Mouse (Mus musculus) urinary bladder, postnatal 4 days (tissue): ENCODE data around the gene Crybb3.
"Not testable (repeated sequence)": the region's sequence is repeated elsewhere in the genome, so short reads cannot be mapped to it uniquely, and the experiment has no call there.

Experiments
- DNase-seq, 2 experiments: peaks; one replicate each; pipeline ENCODE4 v3.0.0; 2021 to 2022; ENCODE audit warnings: low spot score in 2 of 2

Gene Crybb3

DNA sequence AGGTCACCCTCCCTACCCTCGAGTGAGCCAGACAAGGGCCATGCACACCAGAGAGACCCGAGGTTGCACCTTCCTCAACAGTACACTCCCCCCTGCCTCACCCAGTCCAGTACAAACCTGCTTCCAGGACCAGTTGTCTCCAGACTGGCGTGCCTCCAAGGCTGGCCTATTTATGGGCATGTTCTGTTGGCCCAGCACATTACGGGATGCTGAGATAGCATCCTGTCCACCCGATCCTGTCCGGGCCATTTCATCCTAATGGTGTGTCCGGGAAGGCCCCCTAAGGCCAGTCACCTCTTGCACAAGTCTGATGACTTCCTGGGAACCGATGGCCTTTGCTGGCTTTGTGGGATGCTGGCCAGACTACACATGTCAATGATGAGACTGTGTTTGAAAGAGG is at the start of gene Crybb3:
Gene Crybb3 (minus strand): TSS at position 146 of the 400 bp plus-strand sequence.
- no peak for DNase-seq

DNA sequence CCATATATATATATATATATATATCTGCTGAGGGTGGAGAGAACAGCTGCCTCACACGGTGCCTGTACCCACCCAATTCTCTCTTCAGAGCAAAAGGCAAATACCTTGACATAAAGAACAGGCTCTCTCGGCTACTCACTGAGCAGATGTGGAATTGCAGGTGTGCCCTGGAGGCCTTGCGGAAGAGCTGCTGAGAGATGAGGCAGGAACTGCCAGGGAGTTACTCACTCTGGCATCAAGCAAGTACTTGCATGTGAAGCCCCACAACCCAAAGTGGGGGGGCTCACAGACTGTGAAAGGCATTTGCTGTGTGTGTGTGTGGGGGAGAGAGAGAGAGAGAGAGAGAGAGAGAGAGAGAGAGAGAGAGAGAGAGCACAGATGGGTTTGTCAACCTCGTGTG is 47.0 kb upstream of the Crybb3 start:
- no peak for DNase-seq

DNA sequence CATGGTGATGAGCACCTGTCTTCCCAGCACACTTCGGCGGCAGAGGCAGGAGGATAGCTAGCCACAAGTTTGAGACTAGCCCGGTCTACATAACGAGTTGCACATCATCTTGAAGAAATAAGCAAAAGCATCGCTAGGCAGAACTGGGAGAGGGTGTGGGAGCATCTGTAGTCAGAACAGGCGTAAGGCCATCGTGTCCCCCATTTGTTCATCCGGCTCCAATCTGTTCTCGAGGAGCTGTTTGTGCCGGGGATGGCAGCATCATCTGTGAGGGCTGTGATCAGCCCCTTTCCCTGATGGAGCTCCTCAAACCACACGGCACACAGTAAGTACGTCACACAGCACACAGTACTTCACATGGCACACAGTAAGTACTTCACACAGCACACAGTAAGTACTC is 45.1 kb upstream of the Crybb3 start:
- no peak for DNase-seq

DNA sequence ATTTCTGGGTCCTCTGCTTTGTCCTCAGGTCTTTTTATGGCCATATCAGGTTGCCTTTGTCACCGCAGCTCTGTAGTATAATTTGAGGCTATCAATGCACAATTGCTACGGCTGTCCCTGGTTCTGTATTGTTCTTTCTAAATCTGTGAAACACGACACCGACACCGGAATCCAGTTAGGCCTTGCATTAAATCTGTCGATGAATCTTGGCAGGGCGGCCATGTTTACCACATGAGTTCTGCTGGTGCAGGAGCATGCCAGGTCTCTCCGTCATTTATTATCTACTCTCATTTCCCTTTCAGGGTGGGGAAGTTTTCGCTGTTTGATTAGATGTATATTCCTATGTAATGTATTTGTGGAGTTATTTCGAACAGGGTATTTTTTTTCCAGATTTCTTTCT is 42.3 kb upstream of the Crybb3 start:
- DNase-seq: no peak

- no peak for DNase-seq
Measured at GRCm38 (mm10) chr5:113122326-113123054, 41.1 kb upstream of the Crybb3 start.

GRCm38 (mm10) chr5:113121591-113121875 is 40.1 kb upstream of the Crybb3 start:
- no peak for DNase-seq

DNA sequence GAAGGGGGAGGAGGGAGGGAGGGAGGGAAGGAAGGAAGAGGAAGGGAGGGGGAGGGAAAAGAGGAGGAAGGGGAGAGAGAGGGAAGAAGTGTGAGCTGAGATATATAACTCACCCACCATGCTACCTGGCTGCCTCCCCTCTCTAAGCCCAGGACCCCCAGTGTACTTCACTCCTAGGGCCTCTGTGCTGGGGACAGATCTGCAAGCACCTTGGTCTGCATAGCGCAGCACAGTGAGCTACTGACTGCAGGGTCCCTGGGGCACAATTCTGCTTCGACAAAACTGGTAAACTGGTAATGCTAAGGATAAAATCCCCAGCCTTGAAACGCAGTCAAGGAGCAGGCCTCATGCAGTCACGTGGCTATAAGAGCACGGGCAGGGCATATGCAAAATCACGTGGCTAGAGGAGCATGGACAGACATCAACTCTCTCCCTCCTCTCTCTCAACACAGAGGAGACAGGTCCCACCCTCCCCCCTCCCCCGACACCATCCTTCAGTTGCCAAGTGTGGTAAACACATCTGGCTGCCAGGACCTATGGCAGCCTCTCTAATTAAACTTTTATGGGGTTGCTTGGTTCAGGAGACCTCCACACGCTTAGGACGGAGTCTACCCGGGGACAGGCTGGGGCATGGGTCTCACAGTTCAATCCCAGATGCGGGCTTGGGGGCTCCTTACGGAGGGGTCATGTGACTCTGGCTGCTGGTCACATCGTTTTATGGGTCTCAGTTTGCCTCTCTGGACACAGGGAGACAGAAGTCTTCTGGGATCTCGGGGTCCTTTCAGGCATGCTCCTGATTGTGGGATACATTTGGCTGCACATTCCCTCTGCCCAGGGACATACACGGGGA is 39.6 kb upstream of the Crybb3 start:
- no peak for DNase-seq

DNA sequence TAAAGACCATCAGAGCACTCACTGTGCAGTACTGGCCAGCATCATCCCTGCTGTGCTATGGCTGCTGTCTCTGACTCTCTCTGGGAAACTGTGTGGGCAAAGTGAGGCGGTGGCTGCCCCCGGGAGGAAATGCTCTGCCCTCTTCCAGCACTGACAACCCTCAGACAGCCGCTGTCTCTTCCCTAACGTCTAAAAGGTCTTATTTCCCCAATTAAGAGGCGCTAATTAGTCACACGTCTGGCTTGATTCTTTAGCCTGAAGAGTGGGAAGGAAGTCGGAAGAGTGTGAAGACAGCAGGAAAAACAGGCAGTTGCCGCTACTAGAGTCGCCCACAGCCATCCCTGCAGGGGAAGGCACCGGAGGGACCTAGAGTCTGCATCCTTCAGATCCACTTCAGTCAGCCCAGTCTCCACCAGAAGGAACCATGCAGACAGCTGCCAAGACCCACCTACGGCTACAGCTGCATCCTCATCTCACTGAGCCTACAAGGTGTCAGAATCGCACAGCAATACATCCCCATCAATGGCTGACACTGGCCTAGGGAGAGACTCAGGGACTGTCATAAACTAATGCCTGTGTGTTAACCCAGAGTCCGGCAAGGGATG is 38.6 kb upstream of the Crybb3 start:
- no peak for DNase-seq

DNA sequence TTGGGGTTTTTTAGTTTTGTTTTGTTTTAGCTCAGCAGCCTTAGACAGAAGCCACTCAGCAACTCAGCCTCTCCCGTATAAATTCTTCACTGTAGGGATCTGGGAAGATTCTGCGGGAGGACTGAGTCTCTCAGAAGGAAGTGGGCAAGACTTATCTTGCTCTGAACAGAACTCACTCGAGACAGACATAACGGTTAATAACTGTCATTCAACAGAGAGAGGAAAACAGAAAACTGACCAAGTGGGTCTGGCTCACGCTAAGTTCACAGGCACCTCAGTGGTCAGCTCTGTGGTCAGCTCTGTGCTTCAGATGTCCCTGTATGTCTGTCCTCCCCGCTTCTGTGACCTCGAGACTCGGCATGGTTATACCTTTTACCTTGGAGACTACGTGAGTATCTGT is 37.9 kb upstream of the Crybb3 start:
- no peak for DNase-seq

DNA sequence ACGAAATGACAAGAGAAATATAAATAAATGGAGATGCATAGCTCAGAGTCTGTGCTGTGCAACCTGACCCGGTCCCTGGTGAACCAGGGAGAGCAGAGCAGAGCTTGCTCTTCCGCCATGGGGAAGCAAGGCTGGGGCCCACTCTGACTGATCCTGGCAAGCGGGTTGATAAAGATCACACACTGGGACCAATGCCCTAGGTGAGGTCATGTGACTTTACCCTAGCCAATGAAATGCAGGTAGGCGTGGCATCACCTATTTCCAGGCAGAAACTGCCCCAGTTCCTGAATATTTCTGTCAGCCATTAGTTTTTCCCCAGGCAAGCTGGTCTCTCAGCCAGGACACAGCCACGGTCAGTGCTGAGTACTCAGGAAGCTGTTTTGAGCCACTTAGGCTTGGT is 37.3 kb upstream of the Crybb3 start:
- no peak for DNase-seq

DNA sequence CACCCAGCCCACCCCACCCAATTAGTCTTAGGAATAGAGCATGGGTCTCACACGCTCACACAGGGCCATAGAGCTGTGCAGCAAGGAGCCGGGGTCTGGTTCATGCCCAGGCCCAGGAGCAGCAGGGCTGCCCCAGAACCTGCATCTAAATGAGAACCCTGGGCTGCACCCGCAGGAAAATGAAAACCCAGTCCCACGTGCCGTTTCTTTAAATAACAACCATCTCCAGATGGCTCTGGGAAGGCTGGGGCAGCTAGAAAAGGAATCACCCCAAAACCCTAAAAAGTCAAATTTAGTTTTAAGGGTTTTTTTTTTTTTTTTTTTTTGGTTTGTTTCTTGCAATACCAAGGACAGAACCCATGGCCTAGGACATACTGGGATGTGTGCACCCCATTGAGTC is 36.0 kb upstream of the Crybb3 start:
- no peak for DNase-seq

- DNase-seq: no peak
Measured at GRCm38 (mm10) chr5:113115896-113116295, 34.5 kb upstream of the Crybb3 start.

DNA sequence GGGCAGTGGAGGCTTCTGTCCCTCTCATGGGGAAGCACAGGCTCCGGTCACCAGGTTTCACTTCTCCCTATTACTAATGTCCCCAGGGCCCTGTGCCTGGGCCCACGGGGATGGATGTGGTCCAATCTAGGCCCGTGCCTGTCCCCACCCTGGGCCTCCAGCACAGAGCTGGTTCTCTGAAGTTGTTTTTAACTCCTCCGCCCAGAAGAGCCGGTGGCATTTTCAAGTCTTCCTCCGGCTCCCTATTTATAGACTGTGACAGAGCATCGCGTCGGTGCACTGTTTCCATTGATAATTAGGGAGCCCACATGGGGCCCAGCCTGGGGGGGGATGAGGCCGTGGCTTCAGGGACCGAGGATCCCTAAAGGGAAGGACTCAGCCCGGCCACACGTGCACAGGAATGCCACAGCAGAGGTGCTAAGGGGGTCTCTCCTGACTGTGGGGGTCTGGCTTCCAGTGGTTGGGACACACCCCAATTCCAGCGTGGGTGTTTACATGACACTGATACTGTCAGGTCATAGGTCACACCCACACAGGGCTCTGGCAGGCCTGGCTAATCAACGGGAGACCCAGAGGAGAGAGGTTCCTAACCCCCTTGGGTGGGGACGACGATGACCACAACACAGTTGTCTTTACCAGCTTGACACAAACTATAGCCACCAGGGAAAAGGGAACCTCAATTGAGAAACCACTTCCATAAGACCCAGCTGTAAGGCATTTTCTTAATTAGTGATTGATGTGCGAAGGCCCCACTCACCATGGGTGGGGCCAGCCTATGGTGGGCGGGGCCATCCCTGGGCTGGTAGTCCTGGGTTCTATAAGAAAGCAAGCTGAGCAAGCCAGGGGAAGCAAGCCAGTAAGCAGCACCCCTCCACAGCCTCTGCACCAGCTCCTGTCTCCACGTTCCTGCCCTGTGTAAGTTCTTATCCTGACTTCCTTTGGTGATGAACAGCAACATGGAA is 33.2 kb upstream of the Crybb3 start:
- no peak for DNase-seq

GRCm38 (mm10) chr5:113113120-113113519 is 31.7 kb upstream of the Crybb3 start:
- DNase-seq: no peak

- no peak for DNase-seq
Measured at GRCm38 (mm10) chr5:113111336-113111735, 30.0 kb upstream of the Crybb3 start.

DNA sequence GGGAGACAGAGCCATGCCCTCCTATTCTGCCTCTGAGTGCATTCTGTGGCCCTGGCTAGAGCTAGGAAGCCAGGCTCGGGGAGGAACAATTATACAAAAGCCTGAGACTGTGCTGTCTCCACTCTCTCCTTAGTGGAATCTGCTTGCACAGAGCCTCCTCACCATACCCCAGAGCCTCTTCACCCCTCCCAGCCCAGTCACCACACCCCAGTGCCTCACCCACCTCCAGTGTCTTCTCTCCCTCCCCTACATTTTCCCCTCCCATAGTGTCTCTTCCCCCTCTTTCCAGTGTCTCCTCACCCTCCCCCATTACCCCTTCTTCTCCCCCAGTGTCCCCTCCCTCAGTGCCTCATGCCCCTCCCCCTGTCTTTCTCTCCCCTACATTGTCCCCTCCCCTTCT is 29.5 kb upstream of the Crybb3 start:
- no peak for DNase-seq

DNA sequence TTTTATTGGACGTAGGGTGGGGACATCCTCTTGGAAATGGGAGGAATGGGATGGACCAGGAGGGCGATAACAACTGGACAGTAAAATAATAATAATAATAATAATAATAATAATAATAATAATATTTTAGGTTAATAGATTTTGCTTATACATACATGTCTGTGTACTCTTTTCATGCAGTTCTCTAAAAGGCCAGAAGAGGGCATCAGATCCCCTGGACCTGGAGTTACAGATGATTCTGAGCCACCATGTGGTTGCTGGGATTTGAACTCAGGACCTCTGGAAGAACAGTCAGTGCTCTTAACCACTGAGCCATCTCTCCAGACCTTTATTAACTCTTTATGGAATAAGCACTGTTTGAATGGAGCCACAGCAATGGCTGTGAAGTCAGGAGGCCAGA is 28.3 kb upstream of the Crybb3 start:
- DNase-seq: not testable (repeated sequence)

DNA sequence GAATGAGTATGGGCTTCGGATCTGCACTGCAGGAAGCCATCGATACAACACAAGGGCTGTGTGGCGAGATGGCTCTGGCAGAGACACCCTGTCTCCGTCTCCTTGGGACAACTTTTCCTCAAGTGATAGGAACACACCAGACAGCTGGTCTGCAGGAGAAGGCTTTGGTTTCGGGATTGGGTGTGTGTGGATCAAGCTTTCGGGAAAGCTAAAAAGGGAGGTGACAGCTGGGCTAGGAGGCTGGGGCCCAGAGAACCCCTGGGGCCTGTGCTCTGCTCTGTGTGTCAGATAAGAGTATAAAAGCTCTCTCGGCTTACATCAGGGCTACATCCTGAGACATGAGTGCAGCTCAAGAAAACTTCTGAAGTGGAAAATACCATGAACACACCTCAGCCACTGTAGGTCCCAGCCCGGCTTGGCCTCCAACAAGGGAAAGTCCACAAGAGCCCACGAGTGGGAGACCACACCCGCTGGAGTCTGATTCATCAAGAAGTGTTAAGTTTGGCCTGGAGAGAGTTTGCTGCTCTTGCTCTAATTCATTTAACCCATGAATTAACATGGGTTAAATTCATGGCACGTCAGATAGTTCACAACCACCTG is 26.9 kb upstream of the Crybb3 start:
- DNase-seq: no peak

DNA sequence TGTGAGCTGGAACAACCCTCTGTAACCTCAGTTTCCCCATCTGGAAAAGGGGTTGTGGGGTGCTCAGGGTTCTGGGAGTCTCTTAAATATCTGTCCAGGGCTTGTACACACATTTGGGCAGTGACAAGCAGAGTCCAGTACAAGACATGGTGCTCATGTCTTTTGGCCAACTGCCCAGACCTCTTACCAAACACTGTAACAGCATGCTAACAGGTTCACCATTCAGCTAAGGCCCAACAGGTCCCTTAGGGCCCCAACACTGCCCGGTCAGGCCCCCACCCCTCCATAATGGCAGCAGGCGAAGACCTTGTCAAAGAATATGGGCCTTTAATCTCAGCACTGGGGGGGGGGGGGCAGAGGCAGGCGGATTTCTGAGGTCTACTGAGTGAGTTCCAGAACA is 26.3 kb upstream of the Crybb3 start:
- DNase-seq: no peak

DNA sequence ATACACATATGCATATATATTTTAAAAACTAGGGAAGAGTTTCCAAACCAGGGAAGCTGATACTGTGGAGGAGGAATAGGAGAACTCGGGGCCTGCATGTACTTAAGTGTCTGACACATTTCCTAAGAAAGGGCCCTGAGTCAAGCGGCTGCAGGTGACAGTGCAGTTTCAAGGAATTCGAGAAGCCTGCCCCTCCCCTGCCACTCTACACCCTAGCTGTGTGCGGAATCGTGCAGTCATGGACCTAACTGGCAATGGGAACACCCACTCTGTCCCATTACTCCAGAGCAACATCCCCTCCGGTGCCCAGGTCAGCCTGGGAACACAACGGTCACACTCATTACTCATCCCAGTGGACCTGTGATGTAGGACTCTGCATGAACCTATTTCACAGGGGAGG is 25.2 kb upstream of the Crybb3 start:
- no peak for DNase-seq

GRCm38 (mm10) chr5:113105481-113105880 is 24.1 kb upstream of the Crybb3 start:
- no peak for DNase-seq
